Mouse (Mus musculus) heart, postnatal 14 days (tissue): ENCODE results near the gene Slc35b2. TPM values are rescaled to one million over a fixed set of nuclear protein-coding genes. Genes with fewer than 3 reads are reported as not detected.

Experiments used
- DNase-seq, 2 experiments: peaks; one replicate each; pipeline ENCODE4 v3.0.0; 2021 to 2022
- intact Hi-C: fragments of 180-260 bp; cut with DNase I; formaldehyde crosslinking; loops from one replicate; pipeline ENCODE4 v1.15.1; 2025
- total RNA-seq, 2 experiments: library from RNA; stranded (reverse); gene quantifications; 2 replicates each; pipeline ENCODE4 v1.2.3; 2021

Slc35b2 gene
- total RNA-seq, 2 experiments from 2014 or later = 28.8 to 29.9 TPM

DNA sequence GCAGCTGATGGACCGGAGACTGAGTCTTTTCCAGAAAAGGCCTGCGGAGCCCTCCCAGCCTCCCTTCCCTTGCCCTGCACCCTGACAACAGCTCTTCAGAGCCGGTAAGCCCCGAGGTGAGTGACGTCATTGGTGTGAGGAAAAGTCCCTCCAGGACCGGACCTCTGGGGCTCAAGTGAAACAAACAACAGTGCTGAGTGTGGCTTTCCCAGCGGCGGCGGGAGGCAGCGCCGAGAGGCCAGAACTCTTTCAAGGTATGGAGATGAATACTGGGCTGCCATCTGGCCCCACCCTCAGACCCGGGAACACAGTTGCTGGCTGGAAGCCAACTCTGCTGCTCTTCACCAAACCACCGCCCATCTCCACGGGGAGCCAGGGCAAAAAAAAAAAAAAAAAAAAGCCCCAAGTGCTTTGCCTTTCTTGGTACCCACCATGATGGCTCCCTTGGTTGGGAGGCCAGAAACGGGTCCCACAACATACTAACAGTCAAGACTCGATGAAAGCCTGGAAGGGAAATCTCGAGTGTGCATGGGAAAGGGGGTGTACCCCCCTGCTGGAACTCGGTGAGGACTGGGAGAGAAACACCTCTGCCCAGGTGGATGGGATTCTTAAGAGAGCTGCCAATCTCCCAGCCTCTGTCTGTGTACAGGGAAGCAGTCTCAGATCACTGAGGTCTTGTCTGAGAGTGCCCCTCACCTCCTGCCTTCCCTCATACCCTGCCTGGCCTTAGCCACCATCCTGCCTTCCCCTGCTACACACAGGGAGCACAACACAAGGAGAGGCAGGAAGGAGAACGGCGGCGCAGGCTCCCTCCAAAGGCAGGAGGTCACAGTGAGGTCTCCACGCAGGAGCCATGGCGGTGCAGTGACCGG lies 19.4 kb upstream of the Slc35b2 start:
- intact Hi-C loops = no loop called here
- no peak for DNase-seq

DNA sequence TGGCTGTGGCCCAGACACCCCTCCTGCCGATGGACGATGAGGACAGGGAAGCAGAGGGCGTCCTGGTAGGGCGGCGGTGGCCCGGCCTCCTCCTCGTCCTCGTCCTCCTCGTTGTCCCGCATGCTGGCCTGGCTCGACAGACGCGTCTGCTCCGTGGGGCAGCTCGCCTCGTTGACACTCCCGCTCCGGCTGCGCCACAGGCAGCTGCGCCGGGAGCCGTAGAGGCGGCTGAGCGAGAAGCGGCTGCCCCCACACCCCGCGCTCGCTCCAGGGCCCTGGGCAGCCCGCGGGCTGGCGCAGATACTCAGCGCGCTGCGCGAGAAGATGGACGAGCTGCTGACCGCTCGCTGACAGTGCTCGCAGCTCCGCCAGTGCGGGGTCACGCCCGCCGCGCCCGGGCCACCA lies 18.8 kb upstream of the Slc35b2 start:
- intact Hi-C loops = no loop called here
- DNase-seq = no peak

DNA sequence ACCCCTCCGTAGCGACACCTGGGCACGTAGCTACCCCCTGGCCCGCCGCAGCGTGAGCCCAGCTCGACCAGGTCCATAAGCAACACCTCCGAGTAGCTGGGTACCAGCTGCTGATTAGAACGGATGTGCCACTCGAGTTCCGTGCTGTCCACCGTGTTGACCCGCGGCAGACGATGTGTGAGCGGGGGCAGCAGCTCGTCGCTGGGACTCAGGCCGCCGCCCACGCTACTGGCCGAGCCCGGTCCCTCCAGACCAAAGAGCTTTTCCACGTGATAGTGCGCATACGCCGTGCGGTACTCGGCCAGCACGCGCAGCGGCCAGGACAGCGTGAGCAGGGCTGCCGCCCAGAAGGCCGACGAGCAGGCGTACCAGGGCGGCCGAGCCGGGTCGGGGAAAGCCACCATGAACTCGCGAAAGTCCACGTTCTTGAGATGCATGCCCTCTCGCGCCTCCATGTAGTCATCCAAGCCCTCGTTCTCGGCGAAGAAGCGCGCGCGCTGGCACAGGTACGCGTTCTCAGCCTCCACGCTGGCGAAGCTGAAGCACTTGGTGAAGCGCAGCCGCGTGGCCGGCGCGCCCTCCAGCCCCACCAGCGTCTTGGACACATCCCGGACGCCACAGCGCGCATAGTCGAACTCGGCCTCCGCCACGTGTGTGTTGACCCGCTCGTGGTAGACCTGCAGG lies 18.3 kb upstream of the Slc35b2 start:
- no peak for DNase-seq
- intact Hi-C loops = no loop called here

DNA sequence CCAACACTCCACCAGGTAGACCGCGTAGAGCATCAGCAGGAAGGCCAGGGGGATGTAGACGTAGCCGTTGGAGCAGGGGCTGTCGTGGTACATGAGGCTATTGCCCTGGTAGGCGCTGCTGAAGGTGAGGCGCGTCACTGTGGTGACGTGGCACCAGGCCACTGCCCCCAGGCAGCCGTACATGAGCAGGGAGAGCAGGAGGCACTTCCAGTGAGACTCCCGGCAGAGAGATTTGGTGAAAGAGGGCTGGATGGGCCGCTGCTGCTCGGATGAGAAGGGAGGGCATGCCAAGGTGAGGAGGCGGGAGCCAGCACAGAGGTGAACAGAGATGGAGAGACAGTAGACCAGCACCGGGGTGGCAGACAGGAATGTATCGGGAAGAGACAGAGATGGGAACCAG lies 16.7 kb upstream of the Slc35b2 start:
- DNase-seq = no peak
- intact Hi-C loops = no loop called here

DNA sequence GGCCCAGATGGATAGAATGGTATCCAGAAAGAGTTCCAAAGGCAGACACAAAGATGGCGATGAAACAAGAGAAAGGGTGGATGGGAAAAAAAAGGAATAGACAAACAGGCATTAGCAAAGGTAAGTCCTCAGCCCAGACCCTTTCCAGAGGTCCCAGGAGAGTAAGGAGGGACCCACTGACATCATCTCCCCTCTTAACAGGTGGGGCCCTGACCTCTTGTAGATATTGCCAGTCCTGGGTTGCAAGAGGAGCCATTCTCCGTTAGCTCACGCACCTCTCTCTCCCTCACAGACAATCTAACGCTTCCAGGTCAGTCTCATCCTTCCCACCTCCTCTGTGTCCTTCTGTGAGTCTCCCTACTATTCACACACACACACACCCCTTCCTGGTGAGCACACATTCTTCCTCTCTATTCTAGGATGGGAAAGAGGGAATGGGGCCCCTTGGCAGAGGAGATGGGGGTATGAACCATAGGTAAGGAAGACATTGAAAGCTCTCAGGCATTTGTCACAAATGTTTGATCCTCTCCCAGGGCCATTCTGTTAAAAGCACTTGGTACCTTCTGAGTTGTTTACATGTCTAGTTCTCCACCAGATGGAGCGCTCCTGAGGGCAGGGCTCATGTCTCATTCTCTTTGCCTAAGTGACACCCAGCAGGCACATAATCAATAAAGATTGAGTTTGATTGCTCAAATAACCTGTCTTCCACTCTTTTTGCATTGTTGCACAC lies 16.0 kb upstream of the Slc35b2 start:
- no peak for DNase-seq
- intact Hi-C loops = no loop called here

GRCm38 (mm10) chr17:45548541-45549512 lies 14.8 kb upstream of the Slc35b2 start:
- intact Hi-C loops = no loop called here
- DNase-seq = no peak

- DNase-seq = no peak
- intact Hi-C loops = no loop called here
These were observed 14.0 kb upstream of the Slc35b2 start, which contains the start of gene Tmem151b for GRCm38 (mm10) chr17:45549617-45550181. Gene Tmem151b (minus strand): TSS chr17:45549677.

DNA sequence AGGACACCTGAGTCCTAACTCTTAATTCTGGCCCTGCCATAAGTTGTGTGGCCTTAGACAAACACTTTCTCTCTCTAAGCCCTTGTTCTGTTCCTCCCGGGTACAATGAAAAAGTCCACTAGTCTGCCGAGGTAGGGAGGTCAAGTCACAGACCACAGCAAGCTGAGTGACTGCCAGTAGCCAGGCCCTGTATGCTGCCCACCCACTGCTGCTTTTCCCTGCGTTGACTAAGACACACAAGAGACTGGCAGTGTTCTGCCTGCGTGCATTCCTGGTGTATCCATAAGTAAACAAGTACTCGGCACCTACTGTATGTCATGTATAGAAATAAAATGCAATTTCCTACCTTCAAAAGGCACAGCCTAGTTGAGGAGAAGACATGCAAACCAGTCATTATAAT lies 13.4 kb upstream of the Slc35b2 start:
- intact Hi-C loops = no loop called here
- no peak for DNase-seq

DNA sequence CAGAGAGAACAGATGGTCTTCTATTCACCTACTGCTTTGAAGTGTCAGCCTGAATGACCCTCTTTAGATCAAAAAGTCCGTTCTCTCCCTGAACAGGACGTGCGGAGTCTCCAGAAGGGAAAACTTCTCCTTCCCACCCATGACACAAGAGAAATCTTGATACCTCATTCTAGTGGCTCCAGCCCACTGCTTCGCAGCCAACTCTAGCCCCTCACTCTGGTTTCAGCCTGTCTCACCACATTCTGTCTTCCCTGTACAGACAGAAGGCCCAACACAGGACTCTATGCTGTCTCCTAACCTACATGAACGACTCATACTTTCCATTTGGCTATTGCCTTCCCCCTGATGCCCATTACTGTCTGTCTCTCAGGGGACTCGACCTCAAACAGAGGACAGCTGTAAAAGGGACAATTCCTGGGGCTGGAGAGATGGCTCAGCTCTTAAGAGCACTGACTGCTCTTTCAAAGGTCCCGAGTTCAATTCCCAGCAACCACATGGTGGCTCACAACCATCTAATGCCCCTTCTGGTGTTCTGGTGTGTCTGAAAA lies 12.4 kb upstream of the Slc35b2 start:
- intact Hi-C loops = no loop called here
- DNase-seq = no peak

DNA sequence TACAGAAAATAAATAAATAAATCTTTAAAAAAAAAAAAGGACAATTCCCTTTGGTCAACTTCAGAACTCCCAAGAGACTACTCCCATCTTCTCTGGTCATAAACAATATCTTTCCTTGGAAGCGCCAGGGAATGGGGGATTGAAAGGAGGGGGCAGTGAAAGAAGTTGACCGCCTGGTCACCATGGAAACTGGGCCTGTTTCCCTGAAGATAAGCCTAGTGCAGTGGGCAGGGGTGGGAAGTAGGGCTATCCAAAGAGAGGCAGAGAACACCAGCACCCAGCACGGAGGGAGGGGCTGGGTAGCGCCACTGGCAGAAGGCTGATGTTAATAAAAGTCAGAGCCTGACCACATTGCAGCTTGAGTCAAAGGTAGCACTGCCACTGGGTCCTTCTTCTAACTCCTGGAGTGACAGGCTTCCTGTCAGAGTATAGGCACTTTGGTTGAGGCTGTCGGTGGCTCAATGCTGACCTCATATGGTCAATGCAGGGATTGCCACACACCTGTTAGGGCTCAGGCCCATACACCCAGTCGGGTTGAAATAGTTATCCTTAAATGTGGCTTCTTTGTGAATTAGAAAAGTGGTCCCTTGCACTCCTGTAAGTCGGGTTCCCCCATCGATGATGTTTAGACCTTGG lies 11.7 kb upstream of the Slc35b2 start:
- intact Hi-C loops = loop anchor here (1.0 kb wide), 2 partner anchors 36 to 74 kb away; no protein-coding TSS in a partner anchor
- peak; percentile 78 to 84 for DNase-seq

DNA sequence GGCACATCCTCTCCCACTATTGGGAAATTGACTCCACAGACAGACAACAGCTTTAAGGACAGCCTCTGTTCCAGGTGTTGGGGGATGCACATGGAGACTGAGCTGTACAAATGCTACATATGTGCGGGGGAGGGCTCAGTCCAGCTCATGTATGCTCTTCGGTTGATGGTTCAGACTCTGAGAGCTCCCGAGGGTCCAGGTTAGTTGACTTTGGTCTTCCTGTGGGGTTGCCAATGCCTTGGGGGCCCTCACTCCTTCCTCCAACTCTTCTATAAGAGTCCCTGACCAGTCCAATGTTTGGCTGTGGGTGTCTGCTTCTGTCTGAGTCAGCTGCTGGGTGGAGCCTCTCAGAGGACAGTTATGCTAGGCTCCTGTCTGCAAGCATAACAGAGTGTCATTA lies 10.6 kb upstream of the Slc35b2 start:
- DNase-seq = no peak
- intact Hi-C loops = no loop called here

- no peak for DNase-seq
- intact Hi-C loops = no loop called here
These were observed 9.3 kb upstream of the Slc35b2 start for GRCm38 (mm10) chr17:45554420-45554819.

DNA sequence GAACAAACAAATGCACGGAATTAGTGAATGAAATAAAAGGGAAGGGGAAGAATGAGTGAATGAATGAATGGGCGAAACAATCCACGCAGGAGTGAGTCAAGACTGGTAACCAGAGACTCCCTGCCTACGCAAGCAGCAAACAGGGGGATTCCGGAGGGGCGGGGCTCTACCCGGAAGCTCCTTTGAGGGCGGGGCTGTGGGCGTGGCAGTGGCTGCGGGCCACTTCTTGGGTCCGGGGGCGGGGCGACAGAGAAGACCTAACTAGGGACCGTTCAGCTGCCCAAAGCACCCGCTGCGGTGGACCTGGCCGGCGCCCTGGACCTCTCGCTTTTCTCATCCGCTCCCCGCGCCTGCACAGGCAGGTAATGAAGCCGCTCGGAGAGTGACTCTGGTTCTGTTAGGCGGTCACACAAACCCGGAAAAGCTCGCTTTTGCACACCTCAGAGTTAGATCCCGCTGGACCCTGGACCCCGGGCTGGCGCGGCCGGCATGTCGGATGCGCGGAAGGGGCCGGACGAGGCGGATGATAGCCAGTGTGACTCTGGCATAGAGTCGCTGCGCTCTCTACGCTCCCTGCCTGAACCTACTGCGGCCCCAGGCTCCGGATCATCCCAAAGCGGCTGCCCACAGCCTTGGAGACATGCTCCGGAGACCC lies 8.1 kb upstream of the Slc35b2 start, which contains the start of gene Nfkbie:
TSS of gene Nfkbie (plus strand) at position 252 of the 655 bp plus-strand sequence.
- intact Hi-C loops = no loop called here
- peak; percentile 93 to 97 for DNase-seq

DNA sequence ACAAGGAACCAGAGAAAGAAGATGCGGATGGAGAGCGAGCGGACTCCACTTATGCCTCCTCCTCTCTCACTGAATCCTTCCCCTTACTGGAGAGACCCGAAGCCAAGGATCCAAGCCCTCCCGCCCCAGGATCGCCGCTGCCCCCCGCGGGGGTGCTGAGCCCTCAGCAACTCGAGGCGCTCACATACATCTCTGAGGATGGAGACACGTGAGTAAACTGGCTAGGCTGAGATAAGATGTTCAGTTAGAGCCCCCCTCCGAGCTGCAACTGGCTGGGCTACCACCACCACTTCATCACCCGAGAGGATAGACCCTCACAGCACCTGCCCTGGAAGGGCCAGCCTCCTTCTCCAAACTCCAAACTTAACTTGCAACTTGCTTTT lies 7.6 kb upstream of the Slc35b2 start:
- DNase-seq = no peak
- intact Hi-C loops = no loop called here

DNA sequence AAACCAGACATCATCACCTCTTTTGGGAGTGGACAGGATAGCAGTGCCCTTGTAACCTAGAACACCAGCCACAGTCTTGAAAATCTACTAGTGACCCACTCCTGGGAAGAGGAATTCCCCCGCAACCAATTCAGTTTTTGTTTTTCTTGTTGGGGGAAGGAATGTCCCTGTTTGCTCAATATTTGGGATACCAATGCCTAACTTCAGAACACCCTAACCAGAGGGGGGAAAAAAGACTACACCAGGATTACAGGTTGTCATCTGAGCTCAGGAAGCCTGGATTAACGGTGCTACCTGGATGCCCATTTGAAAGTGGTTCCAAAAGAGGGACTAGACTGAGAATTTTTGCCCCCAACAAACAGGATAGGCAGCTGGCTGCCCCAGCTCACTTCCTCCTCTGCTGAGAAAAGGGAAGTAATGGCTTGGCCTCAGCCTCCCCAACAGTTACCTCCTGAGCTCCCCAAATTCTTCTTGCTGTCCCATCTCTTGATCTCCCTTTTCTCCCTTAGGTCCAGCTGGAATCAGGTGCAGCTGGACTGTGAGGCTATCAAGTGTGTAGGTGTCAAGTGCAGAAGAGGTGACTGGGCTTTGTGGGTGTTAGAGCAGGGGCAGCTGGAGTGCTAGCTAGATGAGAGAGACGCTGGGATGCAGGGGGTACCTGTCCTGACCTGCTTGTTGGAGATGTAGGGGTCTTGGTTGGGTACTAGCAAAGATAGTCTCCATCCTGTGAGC lies 7.0 kb upstream of the Slc35b2 start:
- intact Hi-C loops = no loop called here
- DNase-seq = no peak

DNA sequence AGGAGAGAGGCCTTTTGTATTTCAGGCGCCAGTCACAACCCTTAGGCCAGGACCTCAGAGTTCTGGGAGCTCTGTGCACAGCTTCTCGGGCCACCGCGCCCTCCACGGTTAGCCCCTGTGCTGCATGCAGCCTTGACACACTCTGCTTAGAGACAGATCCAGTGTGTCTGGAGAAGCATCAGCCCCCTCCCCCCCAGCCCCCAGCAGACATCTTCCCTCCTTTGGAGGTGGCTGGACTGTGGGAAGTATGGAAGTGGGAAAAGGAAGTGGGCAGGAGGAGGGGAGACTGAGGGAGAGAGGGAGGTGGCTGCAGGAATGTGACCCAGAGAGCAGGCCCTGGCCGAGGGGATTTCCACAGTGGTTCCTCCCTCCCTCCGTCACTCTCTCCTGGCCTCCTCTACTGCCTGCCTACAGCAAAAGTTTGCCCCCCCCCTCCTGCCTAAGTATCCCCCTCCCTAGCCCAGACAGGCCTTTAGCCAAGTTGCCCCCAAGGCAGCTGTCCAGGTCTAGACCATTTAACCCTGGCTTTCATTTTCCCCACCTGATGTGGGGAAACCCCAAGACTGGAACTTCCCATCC lies 6.3 kb upstream of the Slc35b2 start:
- no peak for DNase-seq
- intact Hi-C loops = no loop called here
